Mouse (Mus musculus) urinary bladder, postnatal 4 days (tissue): ENCODE measurements around the gene Gtpbp10.

ENCODE experiments used
- DNase-seq, 2 experiments: peaks; one replicate each; pipeline ENCODE4 v3.0.0; 2021 to 2022; ENCODE audit warnings: low spot score in 2 of 2

The Gtpbp10 gene

DNA sequence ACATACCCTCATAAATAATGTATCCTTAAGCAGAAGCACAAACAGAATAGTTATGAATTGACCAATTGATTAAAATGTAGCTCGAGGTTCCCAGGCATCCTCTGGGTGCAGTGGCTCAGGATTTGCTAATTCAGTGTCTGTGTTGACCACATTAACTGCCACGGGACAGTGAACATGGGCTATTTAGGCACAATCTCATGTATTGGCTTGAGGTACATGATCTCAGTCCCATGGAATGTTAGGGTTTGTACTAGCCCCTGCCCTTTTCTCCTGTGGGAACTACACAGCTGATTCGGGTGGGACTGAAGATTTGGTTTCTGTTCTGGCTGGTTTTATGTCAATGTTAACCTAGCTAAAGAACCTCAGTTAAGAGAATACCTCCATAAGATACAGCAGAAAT, 62.9 kb downstream of the Gtpbp10 start:
- DNase-seq = no peak

DNA sequence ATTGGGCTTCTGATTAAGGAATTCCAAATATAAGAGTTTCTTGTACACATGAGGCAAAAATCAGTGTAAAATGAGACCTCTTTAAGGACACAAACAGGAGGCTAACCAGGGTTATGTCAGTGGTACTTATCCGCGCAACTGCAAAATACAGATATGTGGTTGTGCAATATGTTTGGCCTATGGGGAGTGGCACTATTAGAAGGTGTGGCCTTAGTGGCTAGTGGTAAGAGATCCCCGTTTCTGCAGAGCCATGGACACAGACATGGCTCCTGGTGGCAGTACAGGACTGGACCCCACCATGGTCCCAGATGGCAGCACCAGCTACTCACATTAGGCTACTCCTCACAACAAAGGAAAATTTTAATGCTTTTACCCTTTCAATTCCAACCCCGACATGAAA, 64.3 kb downstream of the Gtpbp10 start:
- DNase-seq = no peak

DNA sequence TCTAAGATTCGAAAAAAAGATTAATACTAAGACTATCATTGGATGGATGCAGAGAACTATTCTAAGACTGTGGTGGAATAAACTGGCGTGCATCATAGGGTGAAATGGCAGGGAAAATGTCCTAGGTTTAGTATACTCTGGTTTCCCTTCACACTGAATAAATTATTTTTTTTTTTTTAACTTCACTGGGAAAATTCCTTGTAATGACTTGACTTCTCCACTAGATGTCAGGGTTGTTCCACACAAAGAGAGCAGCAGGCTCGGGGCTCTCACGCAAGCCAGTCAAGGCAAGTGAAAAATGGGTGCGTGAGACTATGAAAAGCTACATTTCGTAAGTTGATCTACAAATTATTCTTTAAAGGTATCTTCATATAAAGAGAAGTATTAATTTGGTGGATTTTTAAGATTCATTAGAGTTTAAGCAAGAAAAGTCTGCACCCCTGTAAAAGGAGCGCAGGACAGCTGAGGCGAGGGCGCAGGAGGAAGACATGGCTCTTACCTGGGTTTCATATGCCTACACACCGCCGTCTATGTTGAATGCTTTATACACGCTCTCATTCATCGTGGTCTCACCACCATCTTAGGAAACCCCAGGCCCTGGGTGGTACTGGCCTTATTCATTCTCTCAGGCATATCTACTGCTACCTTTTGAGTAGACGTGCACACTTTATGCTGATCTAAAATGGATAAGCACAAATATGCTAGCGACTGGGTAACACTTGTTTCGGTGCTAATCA, 64.9 kb downstream of the Gtpbp10 start:
- DNase-seq = no peak

DNA sequence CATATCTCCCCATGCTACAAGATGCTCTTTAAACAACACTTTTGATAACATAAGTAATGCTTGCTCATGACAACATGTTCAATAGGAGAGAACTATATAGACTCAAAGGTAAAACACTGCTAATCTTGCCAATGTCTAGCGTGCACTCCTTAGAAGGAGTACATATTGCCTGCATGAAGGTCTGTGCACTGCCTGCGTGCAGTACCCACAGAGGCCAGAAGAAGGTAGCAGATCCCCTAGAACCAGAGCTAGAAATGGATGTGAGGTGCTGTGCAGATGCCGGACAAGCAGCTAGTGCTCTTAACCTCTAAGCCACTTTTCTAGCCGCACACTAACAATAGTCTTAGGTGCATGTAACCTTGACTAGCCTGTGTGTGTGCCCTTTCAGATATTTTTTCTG, 67.2 kb downstream of the Gtpbp10 start:
- DNase-seq = no peak
